Mouse (Mus musculus): ENCODE measurements around the gene Rab3gap2.

The Rab3gap2 gene

DNA sequence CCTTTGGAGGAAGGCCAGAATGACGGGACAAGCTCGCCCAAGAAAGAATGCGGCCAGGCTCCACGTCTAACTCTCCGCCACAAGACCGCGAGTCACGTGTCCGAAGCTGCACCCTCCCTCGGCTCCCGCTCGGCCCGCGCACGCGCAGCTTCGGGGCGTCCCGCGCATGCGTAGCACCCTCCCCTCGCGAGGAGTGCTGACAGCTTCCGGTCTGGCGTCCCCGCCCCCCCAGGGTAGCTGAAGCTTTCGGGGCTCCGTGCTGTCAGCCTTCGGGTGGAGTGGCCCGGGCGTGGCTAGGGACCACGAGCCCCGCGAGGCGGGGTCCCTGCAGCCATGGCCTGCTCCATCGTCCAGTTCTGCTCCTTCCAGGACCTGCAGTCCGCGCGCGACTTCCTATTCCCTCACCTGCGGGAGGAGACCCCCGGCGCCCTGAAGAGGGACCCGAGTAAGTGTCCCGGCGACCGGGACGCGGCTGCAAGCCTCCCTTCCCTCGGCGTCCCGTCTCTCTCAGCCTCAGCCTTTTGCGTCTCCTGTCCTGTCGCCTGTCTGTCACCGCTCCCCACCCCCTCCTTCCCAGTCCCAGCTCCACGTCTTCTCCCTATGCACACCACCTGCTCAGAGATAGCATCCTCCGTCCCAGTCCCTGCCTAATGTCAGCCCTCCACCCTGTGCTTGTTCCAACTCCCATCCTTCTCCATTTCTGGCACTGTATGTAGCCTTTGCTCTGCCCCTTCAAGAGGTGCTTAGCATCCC is at the start of gene Rab3gap2:
Gene Rab3gap2, plus strand, starts transcription at position 209 of the 753 bp plus-strand sequence.
- DNase-seq (ENCODE audit: low spot score) = peak; percentile 98

DNA sequence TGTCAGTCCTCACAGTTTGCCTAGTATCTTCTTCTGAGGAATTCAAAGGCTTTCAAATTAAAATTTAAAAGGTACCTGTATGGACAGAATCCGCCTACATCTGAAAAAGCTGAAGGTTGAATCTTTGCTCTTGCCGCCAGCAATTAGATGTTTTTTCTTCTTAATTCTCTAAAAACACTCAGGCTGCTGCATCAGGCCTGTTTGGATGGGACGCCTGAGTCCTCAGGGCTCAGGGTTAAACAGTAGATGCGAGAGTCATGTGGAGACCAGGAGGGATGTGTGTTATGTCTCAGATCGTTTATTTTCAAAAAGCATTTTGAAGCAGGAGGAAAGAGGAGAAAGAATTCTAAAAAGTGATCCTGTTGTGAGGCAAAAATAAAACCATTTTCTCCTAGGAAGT is 30.3 kb upstream of the Rab3gap2 start:
- DNase-seq (ENCODE audit: low spot score) = no peak

DNA sequence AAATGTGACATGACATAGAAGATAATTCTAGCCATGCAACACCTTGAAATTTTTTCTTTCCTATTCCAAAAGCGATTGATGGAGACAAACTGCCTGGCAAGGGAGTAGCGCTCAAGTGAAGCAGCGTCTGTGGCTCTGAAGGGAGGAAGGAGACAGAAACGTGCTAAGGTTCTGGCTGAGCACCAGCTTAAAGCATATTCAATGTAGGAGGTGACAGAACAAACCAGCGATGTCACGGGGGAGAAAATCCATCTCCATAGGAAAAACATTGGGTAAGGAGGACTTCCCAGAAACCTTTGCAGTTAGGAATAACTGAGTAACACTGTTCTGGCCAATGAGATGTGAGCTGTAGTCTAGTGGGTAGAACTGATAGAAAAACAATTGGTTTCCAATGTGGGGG is 26.1 kb upstream of the Rab3gap2 start:
- no peak for DNase-seq (ENCODE audit: low spot score)

DNA sequence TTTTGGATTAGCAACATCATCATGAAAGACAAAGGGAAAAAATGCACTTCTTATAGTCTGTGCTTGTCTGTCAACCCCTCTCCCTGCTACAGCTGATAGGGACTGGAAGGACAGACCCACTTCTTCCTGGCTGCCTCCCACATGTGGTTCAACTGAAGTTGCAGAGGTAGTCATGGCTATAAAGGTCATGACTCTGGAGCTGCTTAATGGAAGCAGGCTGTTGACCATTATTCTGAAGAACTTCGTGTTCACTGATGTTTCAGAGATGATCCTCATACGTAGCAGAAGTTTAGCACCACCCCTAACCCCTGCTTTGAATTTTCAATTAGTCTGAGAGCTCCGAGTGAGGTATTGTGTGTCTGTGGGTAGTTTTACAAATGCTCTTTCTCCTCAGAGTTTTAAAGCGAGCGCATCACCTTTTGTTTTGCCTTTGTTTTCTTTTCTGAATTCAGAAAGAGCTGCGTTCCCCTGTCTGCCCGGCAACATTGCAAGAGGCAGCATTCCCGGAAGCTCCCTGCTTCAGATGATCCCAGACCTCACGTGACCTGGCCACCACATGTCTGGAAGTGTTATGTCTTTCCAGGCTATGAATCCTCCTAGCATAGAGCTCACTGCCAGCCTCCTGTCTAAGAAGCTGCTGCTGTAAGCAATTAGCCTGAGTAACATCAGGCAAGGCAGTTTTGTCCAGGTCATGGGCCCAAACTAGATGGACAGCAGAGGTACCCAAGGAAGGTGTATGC is 20.2 kb upstream of the Rab3gap2 start:
- peak; percentile 78 for DNase-seq (ENCODE audit: low spot score)

DNA sequence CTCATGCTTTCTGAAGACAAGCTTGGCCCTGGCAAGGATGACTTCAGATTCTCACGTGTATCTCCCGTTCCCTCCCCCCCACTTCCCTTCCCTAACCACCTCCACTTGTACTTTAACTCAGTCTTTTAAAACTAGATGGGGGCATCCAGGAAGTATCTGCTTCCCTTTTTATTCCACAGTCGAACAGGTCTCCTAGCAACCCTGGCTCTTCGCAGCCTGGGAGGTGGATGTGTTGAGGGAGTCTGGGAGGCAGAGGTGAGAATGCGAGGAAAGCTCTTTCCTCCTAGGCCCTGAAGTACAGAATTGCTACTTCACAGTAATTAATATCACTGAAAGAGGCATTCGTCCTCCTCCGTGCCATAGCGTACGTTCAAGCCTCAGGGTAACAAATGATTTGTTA is 18.4 kb upstream of the Rab3gap2 start:
- DNase-seq (ENCODE audit: low spot score) = no peak

DNA sequence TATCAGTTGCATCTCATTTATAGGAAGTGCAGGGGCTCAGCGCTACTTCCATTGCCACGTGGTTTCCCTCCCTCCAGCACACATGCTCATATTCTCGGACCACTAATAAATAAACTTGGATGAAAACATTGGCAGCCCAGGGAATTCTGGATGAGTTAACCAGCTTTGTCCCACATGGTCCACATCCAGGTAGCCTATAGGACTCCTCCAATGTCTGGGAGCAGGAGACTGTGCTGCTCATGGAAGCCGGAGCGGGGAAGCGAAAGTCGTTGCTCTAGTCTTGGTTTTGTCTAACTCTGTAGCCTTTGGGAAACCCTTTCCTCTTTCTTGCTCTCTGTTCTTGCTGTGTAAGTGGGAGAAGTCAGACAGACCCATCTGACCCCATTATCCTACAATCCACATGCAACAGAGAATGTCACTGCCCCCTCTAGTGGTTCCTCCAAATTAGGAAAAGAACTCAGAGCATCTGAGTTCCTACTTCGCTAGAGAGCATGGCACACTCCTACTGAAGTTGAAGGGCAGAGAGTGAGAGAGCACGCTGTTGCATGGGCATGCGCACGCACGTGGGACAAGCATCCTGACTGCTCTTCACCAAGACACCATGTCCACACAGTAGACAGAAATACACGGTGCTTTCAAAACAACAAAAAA is 16.7 kb upstream of the Rab3gap2 start:
- DNase-seq (ENCODE audit: low spot score) = peak; percentile 73

DNA sequence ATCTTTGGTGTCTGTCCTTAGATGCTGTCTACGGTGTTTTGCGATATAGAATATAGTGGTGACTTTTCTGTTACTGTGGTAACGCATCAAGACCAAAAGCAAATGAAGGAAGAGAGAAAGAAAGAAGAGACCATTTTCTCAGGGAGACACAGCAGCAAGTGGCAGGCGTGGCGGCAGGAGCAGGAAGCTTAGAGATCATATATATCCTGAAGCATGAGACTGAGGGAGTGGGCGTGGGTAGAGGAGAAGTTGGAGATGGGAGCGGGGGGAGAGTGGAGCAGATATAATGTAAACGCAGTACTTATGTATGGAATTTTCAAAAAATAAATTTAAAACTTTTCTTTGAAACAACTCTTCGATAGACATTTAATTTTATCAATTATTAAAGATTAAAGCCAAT is 14.0 kb upstream of the Rab3gap2 start:
- DNase-seq (ENCODE audit: low spot score) = no peak

DNA sequence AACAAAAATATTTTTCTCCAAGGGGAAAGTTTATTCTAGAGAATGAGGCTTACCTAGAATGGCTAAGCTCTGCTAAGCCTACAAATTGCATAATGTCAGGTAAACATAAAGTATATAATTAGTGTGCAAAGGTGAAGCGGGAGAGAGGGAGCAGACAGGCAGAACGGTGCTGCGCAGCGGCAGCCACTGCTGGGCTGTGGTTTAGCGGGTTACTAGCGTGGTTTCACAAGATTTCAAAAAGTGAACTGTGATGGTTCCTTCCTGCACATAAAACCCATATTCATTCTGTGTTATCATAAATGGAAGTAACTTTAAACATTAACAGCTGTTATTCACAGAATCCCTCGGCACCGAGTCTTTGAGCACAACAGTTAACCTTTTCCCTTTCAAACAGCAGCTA is 11.8 kb upstream of the Rab3gap2 start:
- DNase-seq (ENCODE audit: low spot score) = no peak

DNA sequence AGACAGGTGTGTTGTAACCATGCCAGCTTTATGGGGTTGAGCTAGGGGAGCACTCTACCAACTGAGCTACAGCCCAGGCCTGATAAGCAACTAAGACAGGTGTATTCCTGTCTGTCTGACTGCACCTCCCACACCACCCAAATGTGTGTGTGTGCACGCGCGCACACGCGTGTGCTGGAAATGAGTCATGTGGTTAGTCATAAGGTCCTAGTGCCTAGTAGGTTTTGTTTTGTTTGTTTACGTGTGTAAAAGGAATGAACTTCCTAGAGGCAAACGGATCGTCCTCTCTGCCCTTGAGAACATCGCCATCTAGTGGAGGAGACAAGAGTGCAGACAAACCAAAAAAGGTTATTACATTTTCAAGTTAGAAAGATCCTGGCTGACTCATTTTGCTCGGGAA is 10.4 kb upstream of the Rab3gap2 start:
- peak; percentile 84 for DNase-seq (ENCODE audit: low spot score)

DNA sequence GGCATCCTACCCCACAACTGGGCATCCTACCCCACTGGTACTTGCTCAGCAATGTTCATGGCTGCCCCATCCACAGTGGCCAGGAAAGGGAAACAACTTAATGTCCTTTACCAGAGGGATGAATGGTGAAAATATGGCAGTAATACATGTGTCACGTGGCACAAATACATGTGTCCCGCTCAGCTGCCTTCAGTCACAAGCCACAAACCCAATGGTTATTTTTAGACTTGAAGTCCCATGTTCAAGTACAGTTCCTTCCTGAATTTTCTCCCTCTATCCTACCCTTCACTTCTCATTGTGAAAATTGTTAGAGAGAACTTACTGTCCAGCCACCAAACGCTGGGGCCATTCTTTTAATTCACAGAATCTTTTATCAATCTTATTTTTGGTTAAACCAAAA is 7.6 kb upstream of the Rab3gap2 start:
- DNase-seq (ENCODE audit: low spot score) = no peak

DNA sequence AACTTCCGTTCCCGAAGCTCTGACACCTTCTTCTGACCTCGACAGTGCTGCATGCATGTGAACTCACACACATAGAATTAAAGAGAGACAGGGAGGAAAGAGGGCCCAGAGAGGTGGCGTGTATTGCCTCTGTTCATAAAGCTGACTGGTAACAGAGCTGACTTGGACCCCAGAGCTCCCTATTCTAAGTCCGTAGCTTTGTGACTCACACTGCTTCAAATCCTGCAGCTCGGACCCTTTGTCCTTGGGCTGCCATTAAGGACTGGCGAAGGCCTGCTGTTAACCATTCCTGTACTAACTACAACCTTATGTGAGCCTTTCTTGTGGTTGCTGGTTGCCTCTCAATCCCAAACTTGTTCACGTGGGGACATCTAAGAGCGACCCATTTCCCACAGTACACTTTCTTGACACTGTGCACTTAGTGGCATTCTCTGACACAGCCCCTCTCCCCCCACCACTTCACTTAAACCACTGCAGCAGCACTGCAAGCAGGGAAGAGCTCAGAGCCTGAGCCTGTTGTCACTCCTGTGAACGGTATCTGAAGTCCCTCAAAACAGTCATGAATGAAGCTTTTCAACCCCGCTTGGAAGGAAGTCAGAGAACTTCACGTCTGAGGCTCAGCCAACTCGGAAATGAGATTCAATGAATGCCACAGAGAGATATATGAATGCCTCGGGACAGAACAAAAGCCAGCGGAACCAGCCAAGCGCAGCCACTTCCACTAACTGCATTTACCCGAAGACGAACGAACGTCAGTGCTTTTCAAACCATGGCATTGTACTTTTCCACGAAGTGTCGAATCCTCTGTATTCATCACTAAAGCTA is 3.1 kb upstream of the Rab3gap2 start:
- DNase-seq (ENCODE audit: low spot score) = peak; percentile 37

DNA sequence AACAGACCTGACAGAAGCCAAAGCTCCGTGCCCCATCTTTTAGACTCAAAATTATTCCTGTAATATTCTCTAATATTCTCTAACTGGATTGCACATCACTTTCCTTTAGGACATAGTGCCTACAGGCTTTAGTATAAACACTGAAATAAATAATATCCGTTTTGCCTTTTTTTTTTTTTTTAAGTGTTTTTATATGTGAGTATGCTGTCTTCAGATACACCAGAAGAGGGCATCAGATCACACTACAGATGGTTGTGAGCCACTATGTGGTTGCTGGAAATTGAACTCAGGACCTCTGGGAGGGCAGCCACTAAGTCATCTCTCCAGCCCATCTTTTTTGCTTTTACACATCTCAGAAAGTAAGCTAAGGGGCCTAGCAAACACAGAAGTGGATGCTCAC is 1.9 kb upstream of the Rab3gap2 start:
- no peak for DNase-seq (ENCODE audit: low spot score)

DNA sequence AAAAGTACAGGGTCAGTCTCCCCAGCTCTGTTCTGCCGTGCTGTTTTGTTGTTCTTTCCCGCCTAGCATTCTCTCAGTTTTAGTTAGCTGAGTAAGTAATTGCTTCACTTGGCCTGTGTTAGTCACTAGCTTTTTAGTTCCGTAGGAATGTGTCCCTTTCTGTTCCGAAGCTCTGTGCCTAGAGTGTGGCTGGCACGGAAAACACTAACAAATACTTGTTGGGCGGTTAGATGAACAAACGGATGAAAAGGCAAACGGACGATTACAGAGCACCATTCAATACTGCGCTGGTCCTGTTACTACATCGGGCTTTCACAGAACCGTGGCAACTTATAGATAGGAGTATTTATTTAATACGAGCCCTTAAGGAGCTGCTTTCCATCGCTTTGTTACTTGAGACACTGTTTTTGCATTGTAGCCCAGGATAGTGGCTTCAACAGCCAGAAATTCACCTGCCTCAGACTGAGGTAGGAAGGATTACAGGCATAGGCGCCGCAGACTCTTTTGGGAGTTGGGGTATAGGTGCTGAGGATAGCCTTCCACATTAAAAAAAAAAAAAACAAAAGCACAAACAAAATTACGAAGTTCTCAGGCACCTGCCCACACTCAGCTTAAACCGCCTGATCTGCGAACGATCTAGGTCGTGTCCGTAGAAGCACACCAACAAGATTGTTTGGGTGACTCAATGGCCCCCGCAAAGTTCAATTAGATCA is 565 bp upstream of the Rab3gap2 start:
- peak; percentile 33 for DNase-seq (ENCODE audit: low spot score)

DNA sequence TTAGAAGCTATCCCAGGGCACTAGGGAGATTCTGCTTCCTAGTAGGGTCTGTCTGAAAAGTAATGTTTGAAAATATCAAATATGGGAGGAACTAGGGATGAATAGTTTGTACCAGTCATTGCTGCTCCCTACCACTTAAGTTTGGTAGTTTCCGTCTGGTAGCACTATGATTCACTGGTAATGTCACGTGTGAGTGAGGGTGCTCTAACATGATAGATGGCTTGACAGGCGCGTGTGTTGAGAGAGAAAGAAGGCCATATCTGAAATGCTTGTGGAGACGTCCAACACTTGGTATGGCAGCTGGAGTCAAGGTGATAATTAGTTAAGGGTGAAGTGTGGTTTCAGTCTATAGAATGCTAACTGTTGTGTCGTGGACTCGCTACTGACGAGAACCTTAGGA is 1.2 kb downstream of the Rab3gap2 start:
- DNase-seq (ENCODE audit: low spot score) = no peak

DNA sequence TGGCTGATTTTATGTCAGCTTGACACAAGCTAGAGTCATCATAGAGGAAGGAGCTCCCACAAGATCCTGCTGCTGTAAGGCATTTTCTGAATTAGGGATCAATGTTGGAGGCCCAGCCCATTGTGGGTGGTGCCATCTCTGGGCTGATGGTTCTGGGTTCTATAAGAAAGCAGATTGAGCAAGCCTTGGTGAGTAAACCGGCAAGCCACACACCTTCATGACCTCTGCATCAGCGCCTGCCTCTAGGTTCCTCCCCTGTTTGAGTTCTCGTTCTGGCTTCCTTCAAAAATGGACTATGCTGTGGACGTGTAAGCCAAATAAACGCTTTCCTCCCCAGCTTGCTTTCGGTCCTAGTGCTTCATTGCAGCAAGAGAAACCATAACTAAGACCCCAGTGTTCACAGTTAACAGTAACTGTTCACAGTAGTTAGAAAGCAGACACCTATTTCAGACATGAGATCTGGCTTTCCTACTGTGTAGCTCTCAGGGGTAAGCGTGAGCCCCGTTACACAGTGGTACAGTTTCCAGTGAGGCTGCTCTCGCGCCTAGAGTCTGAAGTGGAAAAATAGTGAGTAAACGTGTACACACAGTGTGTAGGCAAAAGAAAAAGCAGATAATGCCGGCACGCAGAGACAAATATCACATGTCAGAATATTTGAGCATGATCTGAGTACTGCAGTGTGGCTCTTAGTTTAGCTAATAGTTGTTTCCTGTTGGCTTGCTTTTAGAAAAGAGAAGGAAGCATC is 4.1 kb downstream of the Rab3gap2 start:
- no peak for DNase-seq (ENCODE audit: low spot score)

DNA sequence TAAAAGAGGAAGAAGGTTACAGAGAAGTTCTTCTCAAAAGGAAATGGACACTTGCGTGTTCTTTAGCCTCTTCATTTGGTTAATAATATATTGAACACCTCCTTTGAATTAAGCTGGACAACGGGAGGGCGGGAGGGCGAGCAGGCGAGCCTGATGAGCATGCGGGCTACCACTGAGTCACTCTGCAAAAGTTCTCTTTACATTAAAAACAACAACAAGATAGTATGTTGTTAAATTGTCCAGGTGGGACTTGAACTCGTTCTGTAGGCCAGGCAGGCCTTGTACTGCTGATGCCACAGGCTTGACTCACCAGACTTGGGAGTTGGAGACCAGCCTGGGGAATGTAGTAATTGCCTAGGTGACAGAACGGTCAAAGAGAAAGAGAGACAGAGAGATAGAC is 4.8 kb downstream of the Rab3gap2 start:
- no peak for DNase-seq (ENCODE audit: low spot score)

DNA sequence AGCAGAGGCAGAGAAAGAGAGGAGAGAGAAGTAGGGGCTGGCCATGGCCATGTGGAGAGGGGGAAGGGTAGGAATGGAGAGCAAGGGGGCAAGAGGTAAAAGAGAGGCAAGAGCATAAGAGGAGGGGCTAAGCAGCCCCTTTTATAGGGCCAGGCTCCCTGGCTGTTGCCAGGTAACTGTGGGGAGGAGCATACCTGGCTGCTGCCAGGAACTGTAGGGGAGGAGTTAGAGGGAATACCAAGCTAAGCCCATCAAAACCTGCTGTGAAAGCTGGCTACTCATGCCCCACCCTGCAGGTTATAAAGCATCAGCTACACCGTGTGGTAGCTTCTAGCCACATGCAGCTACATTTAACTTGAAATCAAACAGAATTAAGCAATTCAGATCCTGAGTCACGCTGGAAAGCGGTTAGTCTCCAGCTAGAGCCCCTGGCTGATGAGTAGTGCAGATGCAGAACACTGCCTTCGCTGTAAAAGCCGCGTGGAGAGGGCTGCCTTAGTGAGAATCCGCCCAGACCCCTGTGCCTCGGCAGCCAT is 5.8 kb downstream of the Rab3gap2 start:
- no peak for DNase-seq (ENCODE audit: low spot score)

DNA sequence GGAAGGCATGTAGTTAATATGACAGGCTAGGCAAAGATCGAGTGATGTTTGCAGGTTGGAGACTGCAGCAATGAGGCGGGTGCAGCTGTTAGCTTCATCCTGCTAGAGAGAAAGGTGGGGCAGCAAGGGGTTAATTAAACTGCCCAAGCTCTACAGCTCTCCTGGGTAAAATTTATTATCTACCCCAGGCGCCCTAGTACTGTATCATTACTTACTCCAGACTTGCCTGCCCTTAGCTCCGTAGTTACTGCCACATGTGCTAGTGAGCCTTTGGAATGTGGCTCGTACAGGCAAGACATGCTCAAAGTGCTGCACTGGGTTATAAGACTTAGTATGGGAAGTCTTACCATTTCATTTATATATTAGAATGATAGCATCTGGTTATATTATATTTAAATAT is 12.4 kb downstream of the Rab3gap2 start:
- DNase-seq (ENCODE audit: low spot score) = peak; percentile 38

DNA sequence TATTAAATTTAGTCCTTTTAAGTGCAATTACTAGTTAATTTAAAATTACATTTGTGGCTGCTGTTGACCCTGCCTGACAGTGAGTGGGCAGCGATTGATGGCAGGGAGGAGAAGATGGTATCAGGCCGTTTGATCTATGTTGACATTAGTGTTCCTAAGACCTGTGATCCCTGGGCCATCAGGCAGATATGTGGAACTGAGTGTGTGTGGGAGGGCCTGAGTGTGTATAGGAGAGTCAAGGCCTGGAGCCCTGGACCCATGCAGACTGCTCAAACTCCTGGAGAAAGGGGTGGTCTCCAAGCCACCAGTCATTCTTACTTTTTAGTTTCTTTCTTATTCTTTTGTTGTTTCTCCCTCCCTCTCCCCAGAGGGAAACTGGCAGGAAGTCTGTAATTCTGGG is 12.8 kb downstream of the Rab3gap2 start:
- peak; percentile 56 for DNase-seq (ENCODE audit: low spot score)

DNA sequence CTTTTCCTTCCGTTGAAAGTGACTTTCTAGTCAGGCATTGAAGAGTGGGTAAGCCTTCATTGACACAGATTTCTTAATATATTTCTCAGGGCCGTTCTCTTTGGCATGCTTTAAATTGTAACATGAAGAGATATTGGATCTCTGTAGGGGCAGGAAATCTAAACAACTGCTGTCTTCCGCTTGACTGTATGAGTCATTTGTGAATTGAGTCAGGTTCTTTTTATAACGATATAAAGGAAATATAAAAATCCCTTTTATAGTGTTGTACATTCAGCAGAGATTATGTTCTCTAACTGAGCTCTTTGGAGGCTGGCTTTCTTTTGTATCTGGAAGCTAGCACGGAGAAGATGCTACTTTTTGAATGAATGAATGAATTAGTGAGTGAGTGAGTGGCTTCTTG is 14.0 kb downstream of the Rab3gap2 start:
- DNase-seq (ENCODE audit: low spot score) = no peak

DNA sequence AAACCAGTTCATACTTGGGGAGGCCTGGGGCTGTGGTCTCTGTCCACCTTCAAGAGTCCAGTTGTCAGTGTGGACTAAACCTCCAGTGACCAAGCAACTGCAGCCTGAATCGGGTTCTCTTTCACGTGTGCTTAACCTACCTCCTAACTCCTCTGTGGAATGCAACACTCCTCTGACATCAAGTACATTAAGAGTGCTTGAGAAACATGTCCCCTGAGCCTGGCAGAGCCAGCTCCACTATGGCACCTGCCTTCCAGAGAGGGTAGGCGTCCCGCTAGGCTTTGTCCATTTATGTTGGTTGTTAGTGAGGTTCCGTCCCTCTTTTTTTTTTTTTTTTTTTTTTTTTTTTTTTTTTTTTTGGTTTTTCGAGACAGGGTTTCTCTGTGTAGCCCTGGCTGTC is 23.0 kb downstream of the Rab3gap2 start:
- no peak for DNase-seq (ENCODE audit: low spot score)
